Mouse (Mus musculus) heart, embryonic 11.5 days (tissue): Measurements from ENCODE around the gene Ctbp2. TPM values are rescaled to one million over a fixed set of nuclear protein-coding genes. Genes with fewer than 3 reads are reported as not detected.
A peak's percentile ranks its signal among the peaks of the same experiment; 100 is the strongest.

ENCODE experiments used
- ATAC-seq: fragments of 200-750 bp; cut with Nextera tagmentation; replicated peaks from 2 replicates; pipeline ENCODE4 v1.8.0; 2017; ENCODE audit warnings: moderate library complexity; ENCODE audit not compliant: insufficient number of reproducible peaks, low FRiP score, low TSS enrichment
- H3K27ac ChIP-seq: fragments of 300-500 bp; sonication (generic); 2 replicates; pipeline ENCODE4 v1.5.1; 2014; ENCODE audit warnings: mild to moderate bottlenecking, low read depth, low read length
- H3K27me3 ChIP-seq: fragments of 300-500 bp; sonication (generic); 2 replicates; pipeline ENCODE4 v1.6.1; 2014; ENCODE audit warnings: mild to moderate bottlenecking, low read length, mixed read lengths; ENCODE audit not compliant: control insufficient read depth, insufficient read depth
- H3K36me3 ChIP-seq: fragments of 300-500 bp; sonication (generic); 2 replicates; pipeline ENCODE4 v1.6.1; 2014; ENCODE audit warnings: mild to moderate bottlenecking, low read length, moderate library complexity, mixed read lengths; ENCODE audit not compliant: control insufficient read depth, insufficient read depth
- H3K4me1 ChIP-seq: fragments of 300-500 bp; sonication (generic); 2 replicates; pipeline ENCODE4 v1.6.1; 2014; ENCODE audit warnings: low read length; ENCODE audit not compliant: control insufficient read depth, insufficient read depth
- H3K4me2 ChIP-seq: fragments of 300-500 bp; sonication (generic); 2 replicates; pipeline ENCODE4 v1.6.1; 2014; ENCODE audit warnings: mild to moderate bottlenecking, moderate library complexity
- H3K4me3 ChIP-seq: fragments of 300-500 bp; sonication (generic); 2 replicates; pipeline ENCODE4 v1.5.1; 2014; ENCODE audit warnings: low read depth, low read length
- H3K9ac ChIP-seq: fragments of 300-500 bp; sonication (generic); 2 replicates; pipeline ENCODE4 v1.6.1; 2014; ENCODE audit warnings: mild to moderate bottlenecking, low read depth, low read length, moderate library complexity
- H3K9me3 ChIP-seq: fragments of 300-500 bp; sonication (generic); replicated peaks from 2 replicates; pipeline ENCODE4 v1.6.1; 2016; ENCODE audit warnings: low read length; ENCODE audit not compliant: control insufficient read depth
- WGBS: fragments of 180-500 bp; shearing (Covaris S2); extraction: QIAGEN DNeasy Blood & Tissue Kit; methylation state at CpG from one replicate; pipeline ENCODE4 v1.1.7; 2014; ENCODE audit not compliant: insufficient replicate concordance; 5-methylcytosine and 5-hydroxymethylcytosine counted together
- polyA plus RNA-seq: library from polyadenylated mRNA; unstranded; fragments of >200 nt; fragmentation: Nextera tagmentation; extraction: Ambion mirVana; gene quantifications from 2 replicates; pipeline ENCODE4 v1.2.1, GENCODE M21; 2014

Ctbp2 gene
- polyA plus RNA-seq, 1 experiment from 2014 or later = 62.7 TPM

GRCm38 (mm10) chr7:133037618-133038017 is 86.5 kb downstream of the Ctbp2 start:
- ATAC-seq = no peak
- peak overlapping the region; percentile 47 for H3K27ac ChIP-seq
- no peaks in the 10 kb centered on the region for H3K27me3 ChIP-seq
- peak overlapping the region; percentile 16; the same call in 1 of the 2 replicates for H3K4me2 ChIP-seq
- 39% methylated on average over 4 of the region's 4 CpGs for WGBS
- H3K9ac ChIP-seq = peak overlapping the region; percentile 22; the same call in 1 of the 2 replicates
- peaks cover 91% of the 10 kb centered on the region for H3K4me1 ChIP-seq
- H3K4me3 ChIP-seq = no peak overlapping the region
- no peaks in the 10 kb centered on the region for H3K9me3 ChIP-seq
- H3K36me3 ChIP-seq = no peaks in the 10 kb centered on the region

- Histone ChIP-seq H3K4me2 (peak overlapping the region; percentile 16; the same call in 1 of the 2 replicates), H3K27ac (peak overlapping the region; percentile 47), H3K27me3 (no peaks in the 10 kb centered on the region), H3K4me1 (peaks cover 88% of the 10 kb centered on the region), H3K9ac (peak overlapping the region; percentile 22; the same call in 1 of the 2 replicates), H3K9me3 (no peaks in the 10 kb centered on the region), H3K4me3 (no peak overlapping the region), H3K36me3 (no peaks in the 10 kb centered on the region)
- ATAC-seq = 0 out of 2 replicates have a peak, but pooled peaks have one; percentile 19
- WGBS = 52% methylated on average over 5 of the region's 5 CpGs
Measured at GRCm38 (mm10) chr7:133037217-133037616, 86.9 kb downstream of the Ctbp2 start.

- Histone ChIP-seq H3K9ac (peak overlapping the region; percentile 16; the same call in 1 of the 2 replicates), H3K4me2 (peak overlapping the region; percentile 6; the same call in 1 of the 2 replicates), H3K27ac (peak overlapping the region; percentile 73), H3K4me1 (peaks cover 76% of the 10 kb centered on the region), H3K36me3 (no peaks in the 10 kb centered on the region), H3K9me3 (no peaks in the 10 kb centered on the region), H3K27me3 (no peaks in the 10 kb centered on the region), H3K4me3 (no peak overlapping the region)
- no peak for ATAC-seq
Measured at GRCm38 (mm10) chr7:133035901-133036300, 88.3 kb downstream of the Ctbp2 start.

DNA sequence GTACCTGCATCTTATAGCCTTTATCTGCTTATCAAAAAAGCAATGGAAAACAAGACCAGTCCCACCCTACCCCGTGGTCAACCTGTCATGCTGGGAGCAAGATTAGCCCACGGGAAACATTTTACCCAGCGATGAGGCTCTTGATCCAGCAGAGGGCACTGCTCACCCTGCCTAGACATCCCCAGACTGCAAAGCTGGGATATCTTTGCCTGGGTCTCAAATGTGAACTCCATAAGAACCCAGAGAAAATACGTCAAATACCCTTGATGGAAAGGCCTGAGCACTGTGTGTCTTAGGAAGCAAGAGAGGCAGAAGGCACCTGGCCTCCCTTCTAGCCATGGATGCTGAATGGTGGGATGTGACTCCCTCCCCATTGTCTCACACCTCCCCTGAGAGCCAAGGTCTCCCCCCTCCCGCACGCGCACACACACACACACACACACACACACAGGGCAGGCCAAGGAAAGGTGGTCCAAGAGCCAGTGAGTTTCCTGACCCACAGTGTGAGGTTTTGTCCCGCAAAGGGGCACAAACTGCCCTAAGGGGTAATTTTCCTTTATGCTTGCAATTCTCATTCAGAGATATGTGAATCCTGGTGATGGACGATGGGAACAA is 91.5 kb downstream of the Ctbp2 start:
- H3K4me1 ChIP-seq = peaks cover 52% of the 10 kb centered on the region
- no peaks in the 10 kb centered on the region for H3K27me3 ChIP-seq
- ATAC-seq = no peak
- H3K9me3 ChIP-seq = no peaks in the 10 kb centered on the region
- H3K4me3 ChIP-seq = no peak overlapping the region
- WGBS = 46% methylated on average over 7 of the region's 9 CpGs
- no peaks in the 10 kb centered on the region for H3K36me3 ChIP-seq
- H3K9ac ChIP-seq = no peak overlapping the region
- no peak overlapping the region for H3K27ac ChIP-seq
- H3K4me2 ChIP-seq = no peak overlapping the region

- Histone ChIP-seq H3K9me3 (no peaks in the 10 kb centered on the region), H3K4me1 (peaks cover 47% of the 10 kb centered on the region), H3K9ac (no peak overlapping the region), H3K36me3 (no peaks in the 10 kb centered on the region), H3K27me3 (no peaks in the 10 kb centered on the region), H3K4me2 (no peak overlapping the region), H3K27ac (no peak overlapping the region), H3K4me3 (no peak overlapping the region)
- WGBS = 61% methylated on average over 8 of the region's 8 CpGs
- no peak for ATAC-seq
Measured at GRCm38 (mm10) chr7:133029496-133030047, 94.6 kb downstream of the Ctbp2 start.

DNA sequence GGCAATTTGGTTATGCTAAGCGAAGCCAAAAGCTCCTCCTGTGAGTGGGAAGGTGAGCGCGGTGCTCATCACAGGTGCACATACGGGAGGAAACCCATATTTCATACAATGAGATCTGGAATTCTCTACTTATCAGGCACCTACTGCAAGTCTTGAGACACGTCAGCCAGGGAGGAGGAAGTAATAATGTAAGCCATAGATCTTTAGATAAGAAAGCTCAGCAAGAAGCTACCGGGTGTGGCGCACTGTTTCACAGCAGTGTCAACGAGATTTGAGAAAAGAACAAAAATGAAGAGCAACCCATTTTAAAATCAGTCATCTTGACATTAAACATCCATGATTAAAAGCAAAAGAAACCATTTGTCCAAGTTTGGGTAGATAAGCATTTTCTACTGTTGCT is 95.2 kb downstream of the Ctbp2 start:
- Histone ChIP-seq H3K9ac (no peak overlapping the region), H3K4me2 (no peak overlapping the region), H3K27me3 (no peaks in the 10 kb centered on the region), H3K27ac (no peak overlapping the region), H3K4me3 (no peak overlapping the region), H3K36me3 (no peaks in the 10 kb centered on the region), H3K4me1 (peaks cover 43% of the 10 kb centered on the region), H3K9me3 (no peaks in the 10 kb centered on the region)
- ATAC-seq = no peak
- WGBS = 80% methylated on average over 8 of the region's 8 CpGs

GRCm38 (mm10) chr7:133027930-133028329 is 96.2 kb downstream of the Ctbp2 start:
- H3K4me3 ChIP-seq = no peak overlapping the region
- no peak for ATAC-seq
- no peak overlapping the region for H3K4me2 ChIP-seq
- H3K27me3 ChIP-seq = no peaks in the 10 kb centered on the region
- no peak overlapping the region for H3K27ac ChIP-seq
- H3K9ac ChIP-seq = no peak overlapping the region
- no peaks in the 10 kb centered on the region for H3K36me3 ChIP-seq
- WGBS = 91% methylated on average over 4 of the region's 4 CpGs
- H3K4me1 ChIP-seq = peaks cover 39% of the 10 kb centered on the region
- H3K9me3 ChIP-seq = no peaks in the 10 kb centered on the region

DNA sequence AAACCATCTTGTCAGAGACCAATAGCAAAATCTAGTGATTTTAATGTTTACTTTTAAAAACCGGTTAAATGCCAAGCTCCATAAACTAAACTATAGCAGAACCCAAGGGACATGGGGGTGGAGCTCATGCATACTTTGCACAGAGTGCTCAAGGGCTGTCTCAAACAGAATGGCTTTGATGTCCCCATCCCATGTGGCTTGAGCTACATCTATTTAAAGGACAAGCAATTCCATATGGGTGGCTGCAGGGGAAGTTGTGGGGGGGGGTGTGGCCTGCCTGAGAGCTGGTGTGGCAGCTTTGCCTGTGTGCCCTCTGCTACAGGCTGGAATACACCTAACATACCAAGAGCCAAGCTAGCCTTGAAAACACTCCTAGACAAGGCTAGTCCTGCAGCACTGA is 99.5 kb downstream of the Ctbp2 start:
- 85% methylated on average over 1 of the region's 1 CpGs for WGBS
- Histone ChIP-seq H3K36me3 (no peaks in the 10 kb centered on the region; the same call in 1 of the 2 replicates), H3K4me1 (peaks cover 54% of the 10 kb centered on the region), H3K27ac (no peak overlapping the region), H3K4me3 (no peak overlapping the region), H3K9ac (no peak overlapping the region), H3K4me2 (no peak overlapping the region), H3K27me3 (no peaks in the 10 kb centered on the region), H3K9me3 (no peaks in the 10 kb centered on the region)
- ATAC-seq = no peak
